Mouse (Mus musculus) MEL (cell line): ENCODE data around the gene Znrf4.

Experiments
- BHLHE40 ChIP-seq: IDR thresholded peaks from 2 replicates; pipeline ENCODE4 v1.6.1; 2012; ENCODE audit warnings: low read depth, mild to moderate bottlenecking, inconsistent platforms, low read length, improper control_type of control experiment, borderline replicate concordance
- GABPA ChIP-seq: IDR thresholded peaks from 2 replicates; pipeline ENCODE4 v1.6.1; 2012; ENCODE audit warnings: low read depth, mild to moderate bottlenecking, inconsistent platforms, low read length, improper control_type of control experiment, moderate library complexity
- JUND ChIP-seq: IDR thresholded peaks from 2 replicates; pipeline ENCODE4 v1.6.1; 2011; ENCODE audit warnings: low read depth, mild to moderate bottlenecking, improper control_type of control experiment, low read length
- MAX ChIP-seq: IDR thresholded peaks from 2 replicates; pipeline ENCODE4 v1.6.1; 2011; ENCODE audit warnings: low read length, improper control_type of control experiment
- MXI1 ChIP-seq: IDR thresholded peaks from 2 replicates; pipeline ENCODE4 v1.6.1; 2011; ENCODE audit warnings: mild to moderate bottlenecking, low read depth, low read length, improper control_type of control experiment
- POLR2A ChIP-seq, 2 experiments: IDR thresholded peaks; 2 replicates each; pipeline ENCODE4 v1.6.1; 2011 to 2012; ENCODE audit warnings: low read length in 2 of 2, mild to moderate bottlenecking in 2 of 2, control low read depth in 1 of 2, improper control_type of control experiment in 1 of 2, low read depth in 1 of 2, moderate library complexity in 1 of 2; ENCODE audit not compliant: control insufficient read depth in 1 of 2, insufficient read depth in 1 of 2, poor library complexity in 1 of 2
- POLR2AphosphoS5 ChIP-seq: IDR thresholded peaks from 2 replicates; pipeline ENCODE4 v1.6.1; 2012; ENCODE audit warnings: low read depth, borderline replicate concordance, mild to moderate bottlenecking, inconsistent platforms, low read length, moderate library complexity, mixed read lengths
- RAD21 ChIP-seq: IDR thresholded peaks from 2 replicates; pipeline ENCODE4 v1.6.1; 2011; ENCODE audit warnings: mild to moderate bottlenecking, low read depth, low read length, improper control_type of control experiment
- SIN3A ChIP-seq: IDR thresholded peaks from 2 replicates; pipeline ENCODE4 v1.6.1; 2012; ENCODE audit warnings: low read length, improper control_type of control experiment, inconsistent platforms
- ZKSCAN1 ChIP-seq: IDR thresholded peaks from 2 replicates; pipeline ENCODE4 v1.6.1; 2012; ENCODE audit warnings: low read depth, mild to moderate bottlenecking, inconsistent platforms, low read length, improper control_type of control experiment, moderate library complexity

- TF ChIP-seq JUND (no peak), RAD21 (no peak; the same call in 1 of the 2 replicates), BHLHE40 (no peak), SIN3A (no peak), MXI1 (no peak), ZKSCAN1 (no peak), GABPA (no peak), MAX (no peak), POLR2A (IDR thresholded peaks at IDR 0.05; ENCODE audit: control insufficient read depth in 1 of 2, insufficient read depth in 1 of 2, low read depth in 1 of 2, low read length in 2 of 2, poor library complexity in 1 of 2) (no peak), POLR2AphosphoS5 (no peak)
These were observed 9.7 kb downstream of the Znrf4 start for GRCm38 (mm10) chr17:56502526-56502925.
